Mouse (Mus musculus) MEL (cell line): ENCODE data around the gene Baiap2l2. TPM values are rescaled to one million over a fixed set of nuclear protein-coding genes. Genes with fewer than 3 reads are reported as not detected.
"Not testable (repeated sequence)": the region's sequence is repeated elsewhere in the genome, so short reads cannot be mapped to it uniquely, and the experiment has no call there.

Source experiments
- DNase-seq: peaks from one replicate; pipeline ENCODE4 v3.0.0; 2011; ENCODE audit warnings: low read depth, low spot score
- H3K27ac ChIP-seq: 2 replicates; pipeline ENCODE4 v1.5.1; 2012; ENCODE audit warnings: low read depth, mild to moderate bottlenecking, control low read depth, low read length, moderate library complexity; ENCODE audit not compliant: control insufficient read depth
- H3K27me3 ChIP-seq, 2 experiments: fragments of 150-350 bp in 1 of 2; sonication (generic) in 1 of 2; 2 replicates each; pipeline ENCODE4 v1.6.1; 2012; ENCODE audit warnings: low read length in 2 of 2, mild to moderate bottlenecking in 2 of 2, improper control_type of control experiment in 1 of 2, moderate library complexity in 1 of 2; ENCODE audit not compliant: insufficient read depth in 2 of 2, control insufficient read depth in 1 of 2
- H3K36me3 ChIP-seq, 2 experiments: 2 replicates each; pipeline ENCODE4 v1.6.1; 2012 to 2014; ENCODE audit warnings: low read length in 2 of 2, improper control_type of control experiment in 1 of 2, inconsistent platforms in 1 of 2, mild to moderate bottlenecking in 1 of 2; ENCODE audit not compliant: insufficient read depth in 2 of 2, control insufficient read depth in 1 of 2
- H3K4me1 ChIP-seq, 2 experiments: fragments of 150-350 bp in 1 of 2; sonication (generic) in 1 of 2; 2 replicates each; pipeline ENCODE4 v1.6.1; 2012; ENCODE audit warnings: low read length in 2 of 2, improper control_type of control experiment in 1 of 2, mild to moderate bottlenecking in 1 of 2; ENCODE audit not compliant: insufficient read depth in 2 of 2, control insufficient read depth in 1 of 2
- H3K4me3 ChIP-seq, 2 experiments: fragments of 150-350 bp in 1 of 2; sonication (generic) in 1 of 2; 2 replicates each; pipeline ENCODE4 v1.5.1; 2012; ENCODE audit warnings: low read depth in 2 of 2, low read length in 2 of 2, mild to moderate bottlenecking in 2 of 2, moderate library complexity in 2 of 2, control low read depth in 1 of 2, improper control_type of control experiment in 1 of 2; ENCODE audit not compliant: control insufficient read depth in 1 of 2, insufficient read depth in 1 of 2
- H3K79me2 ChIP-seq: 2 replicates; pipeline ENCODE4 v1.6.1; 2012; ENCODE audit warnings: mild to moderate bottlenecking, low read length, moderate library complexity; ENCODE audit not compliant: control insufficient read depth, poor library complexity, insufficient read depth
- H3K9ac ChIP-seq: 2 replicates; pipeline ENCODE4 v1.6.1; 2012; ENCODE audit warnings: low read depth, mild to moderate bottlenecking, control low read depth, low read length, moderate library complexity; ENCODE audit not compliant: control insufficient read depth, poor library complexity, severe bottlenecking
- H3K9me3 ChIP-seq: fragments of 150-350 bp; sonication (generic); replicated peaks from 2 replicates; pipeline ENCODE4 v1.6.1; 2012; ENCODE audit warnings: mild to moderate bottlenecking, low read length, improper control_type of control experiment, moderate library complexity; ENCODE audit not compliant: insufficient read depth
- CHD1 ChIP-seq: IDR thresholded peaks from 2 replicates; pipeline ENCODE4 v1.6.1; 2012; ENCODE audit warnings: low read depth, mild to moderate bottlenecking, inconsistent platforms, low read length, improper control_type of control experiment
- CTCF ChIP-seq, 3 experiments: IDR thresholded peaks in 2 of 3; conservative IDR thresholded peaks in 1 of 3; 2 replicates each; pipeline ENCODE4 v1.5.1; 2011 to 2012; ENCODE audit warnings: low read length in 3 of 3, low read depth in 2 of 3, mild to moderate bottlenecking in 2 of 3, improper control_type of control experiment in 1 of 3, inconsistent platforms in 1 of 3, mixed read lengths in 1 of 3, moderate library complexity in 1 of 3; ENCODE audit not compliant: control insufficient read depth in 1 of 3, insufficient read depth in 1 of 3, poor library complexity in 1 of 3, severe bottlenecking in 1 of 3
- E2F4 ChIP-seq: IDR thresholded peaks from 2 replicates; pipeline ENCODE4 v1.6.1; 2011; ENCODE audit warnings: low read depth, low read length, improper control_type of control experiment, borderline replicate concordance
- ELF1 ChIP-seq: IDR thresholded peaks from 2 replicates; pipeline ENCODE4 v1.6.1; 2014; ENCODE audit warnings: low read depth, mild to moderate bottlenecking, inconsistent platforms, low read length, improper control_type of control experiment, moderate library complexity
- ETS1 ChIP-seq: IDR thresholded peaks from 2 replicates; pipeline ENCODE4 v1.6.1; 2012; ENCODE audit warnings: low read depth, mild to moderate bottlenecking, inconsistent platforms, low read length, improper control_type of control experiment, moderate library complexity
- GABPA ChIP-seq: IDR thresholded peaks from 2 replicates; pipeline ENCODE4 v1.6.1; 2012; ENCODE audit warnings: low read depth, mild to moderate bottlenecking, inconsistent platforms, low read length, improper control_type of control experiment, moderate library complexity
- MAX ChIP-seq: IDR thresholded peaks from 2 replicates; pipeline ENCODE4 v1.6.1; 2011; ENCODE audit warnings: low read length, improper control_type of control experiment
- MAZ ChIP-seq: IDR thresholded peaks from 2 replicates; pipeline ENCODE4 v1.6.1; 2012; ENCODE audit warnings: low read depth, mild to moderate bottlenecking, inconsistent platforms, low read length, improper control_type of control experiment
- MXI1 ChIP-seq: IDR thresholded peaks from 2 replicates; pipeline ENCODE4 v1.6.1; 2011; ENCODE audit warnings: mild to moderate bottlenecking, low read depth, low read length, improper control_type of control experiment
- MYB ChIP-seq: IDR thresholded peaks from 2 replicates; pipeline ENCODE4 v1.6.1; 2011; ENCODE audit warnings: mild to moderate bottlenecking, low read depth, low read length, improper control_type of control experiment
- NELFE ChIP-seq: IDR thresholded peaks from 2 replicates; pipeline ENCODE4 v1.6.1; 2011; ENCODE audit warnings: low read depth, low read length, improper control_type of control experiment
- NRF1 ChIP-seq: IDR thresholded peaks from 2 replicates; pipeline ENCODE4 v1.6.1; 2014; ENCODE audit warnings: low read depth, mild to moderate bottlenecking, inconsistent platforms, low read length, improper control_type of control experiment, moderate library complexity; ENCODE audit not compliant: poor library complexity, insufficient read depth, severe bottlenecking
- POLR2A ChIP-seq, 2 experiments: IDR thresholded peaks; 2 replicates each; pipeline ENCODE4 v1.6.1; 2011 to 2012; ENCODE audit warnings: low read length in 2 of 2, mild to moderate bottlenecking in 2 of 2, control low read depth in 1 of 2, improper control_type of control experiment in 1 of 2, low read depth in 1 of 2, moderate library complexity in 1 of 2; ENCODE audit not compliant: control insufficient read depth in 1 of 2, insufficient read depth in 1 of 2, poor library complexity in 1 of 2
- POLR2AphosphoS2 ChIP-seq: IDR thresholded peaks from 2 replicates; pipeline ENCODE4 v1.6.1; 2011; ENCODE audit warnings: low read length, improper control_type of control experiment
- POLR2AphosphoS5 ChIP-seq: IDR thresholded peaks from 2 replicates; pipeline ENCODE4 v1.6.1; 2012; ENCODE audit warnings: low read depth, borderline replicate concordance, mild to moderate bottlenecking, inconsistent platforms, low read length, moderate library complexity, mixed read lengths
- RAD21 ChIP-seq: IDR thresholded peaks from 2 replicates; pipeline ENCODE4 v1.6.1; 2011; ENCODE audit warnings: mild to moderate bottlenecking, low read depth, low read length, improper control_type of control experiment
- RCOR1 ChIP-seq: IDR thresholded peaks from 2 replicates; pipeline ENCODE4 v1.6.1; 2012; ENCODE audit warnings: low read depth, mild to moderate bottlenecking, inconsistent platforms, low read length, improper control_type of control experiment
- SIN3A ChIP-seq: IDR thresholded peaks from 2 replicates; pipeline ENCODE4 v1.6.1; 2012; ENCODE audit warnings: low read length, improper control_type of control experiment, inconsistent platforms
- SMC3 ChIP-seq: IDR thresholded peaks from 2 replicates; pipeline ENCODE4 v1.6.1; 2011; ENCODE audit warnings: low read depth, low read length, improper control_type of control experiment
- TCF12 ChIP-seq: IDR thresholded peaks from 2 replicates; pipeline ENCODE4 v1.6.1; 2014; ENCODE audit warnings: low read depth, mild to moderate bottlenecking, inconsistent platforms, low read length, improper control_type of control experiment, moderate library complexity
- UBTF ChIP-seq: IDR thresholded peaks from 2 replicates; pipeline ENCODE4 v1.6.1; 2012; ENCODE audit warnings: low read depth, mild to moderate bottlenecking, inconsistent platforms, low read length, improper control_type of control experiment, moderate library complexity, borderline replicate concordance; ENCODE audit not compliant: insufficient read depth
- USF1 ChIP-seq: IDR thresholded peaks from 2 replicates; pipeline ENCODE4 v1.6.1; 2014; ENCODE audit warnings: low read depth, mild to moderate bottlenecking, inconsistent platforms, low read length, improper control_type of control experiment, moderate library complexity
- ZC3H11A ChIP-seq: IDR thresholded peaks from 2 replicates; pipeline ENCODE4 v1.6.1; 2012; ENCODE audit warnings: low read depth, mild to moderate bottlenecking, inconsistent platforms, low read length, improper control_type of control experiment
- ZMIZ1 ChIP-seq: IDR thresholded peaks from 2 replicates; pipeline ENCODE4 v1.6.1; 2012; ENCODE audit warnings: low read depth, mild to moderate bottlenecking, inconsistent platforms, low read length, improper control_type of control experiment, moderate library complexity
- ZNF384 ChIP-seq: IDR thresholded peaks from 2 replicates; pipeline ENCODE4 v1.6.1; 2012; ENCODE audit warnings: low read depth, mild to moderate bottlenecking, inconsistent platforms, low read length, improper control_type of control experiment
- polyA plus RNA-seq, 2 experiments: library from polyadenylated mRNA; stranded (reverse) in 1 of 2; unstranded in 1 of 2; fragments of >175 nt in 1 of 2; fragments of >200 nt in 1 of 2; gene quantifications; 2 replicates each; pipeline versions ENCODE4 v1.2.1 to v1.2.4; 2012; ENCODE audit warnings: low replicate concordance in 2 of 2, low read depth in 1 of 2; ENCODE audit not compliant: insufficient read length in 2 of 2, insufficient read depth in 1 of 2, missing spikeins in 1 of 2
- total RNA-seq: library from RNA; depleted of rRNA; stranded (reverse); fragments of 300-350 nt; gene quantifications from 2 replicates; pipeline ENCODE4 v1.2.3, GENCODE M21; 2012

Gene Baiap2l2
- total and polyA plus RNA-seq, 3 experiments: 0.60 to 1.1 TPM; not detected in 1

- peak; percentile 55; the same call in 1 of the 2 replicates for TF ChIP-seq E2F4
- no peak for TF ChIP-seq ZNF384
- TF ChIP-seq MXI1: 0 out of 2 replicates have a peak, but pooled peaks have one; percentile 25
- no peak for TF ChIP-seq GABPA
- TF ChIP-seq SIN3A: peak; percentile 56
- peak; percentile 69 for TF ChIP-seq NELFE
- TF ChIP-seq NRF1: peak; percentile 20; the same call in 1 of the 2 replicates
- TF ChIP-seq POLR2AphosphoS2: 0 out of 2 replicates have a peak, but pooled peaks have one; percentile 40
- no peak for TF ChIP-seq ZC3H11A
- no peak for TF ChIP-seq CTCF (IDR thresholded peaks at IDR 0.05 in 2 of 3, conservative IDR thresholded peaks at IDR 0.05 in 1 of 3; ENCODE audit: control insufficient read depth in 1 of 3, insufficient read depth in 1 of 3, low read depth in 2 of 3, low read length in 3 of 3, poor library complexity in 1 of 3, severe bottlenecking in 1 of 3)
- no peak for TF ChIP-seq RAD21
- TF ChIP-seq CHD1: no peak
These were observed 56.1 kb downstream of the Baiap2l2 start, which contains the start of the genes Pick1 and Gm49486 (continued) for GRCm38 (mm10) chr15:79229058-79229821.

DNA sequence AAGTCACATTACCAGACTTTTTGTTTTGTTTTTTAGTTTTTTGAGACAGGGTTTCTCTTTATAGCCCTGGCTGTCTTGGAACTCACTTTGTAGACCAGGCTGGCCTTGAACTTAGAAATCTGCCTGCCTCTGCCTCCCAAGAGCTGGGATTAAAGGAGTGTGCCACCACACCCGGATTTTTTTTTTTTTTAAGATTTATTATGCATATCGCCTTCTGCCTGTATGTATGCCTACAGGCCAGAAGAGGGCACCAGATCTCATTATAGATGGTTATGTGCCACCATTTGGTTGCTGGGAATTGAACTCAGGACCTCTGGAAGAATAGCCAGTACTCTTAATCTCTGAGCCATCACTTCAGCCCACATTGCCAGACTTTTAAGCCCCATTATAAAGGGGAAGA is 59.6 kb downstream of the Baiap2l2 start:
- not testable (repeated sequence) for H3K4me3 ChIP-seq, DNase-seq

GRCm38 (mm10) chr15:79224685-79225084 is 60.7 kb downstream of the Baiap2l2 start:
- Histone ChIP-seq H3K79me2 (no peaks in the 10 kb centered on the region; the same call in 1 of the 2 replicates), H3K9ac (no peak overlapping the region), H3K4me3 (no peak overlapping the region), H3K36me3 (no peaks in the 10 kb centered on the region; a peak in 1 of 4 replicates), H3K27ac (no peak overlapping the region), H3K4me1 (peaks cover 0 to 1% of the 10 kb centered on the region in 2 experiments; a peak in 1 of 4 replicates), H3K27me3 (no peaks in the 10 kb centered on the region), H3K9me3 (no peaks in the 10 kb centered on the region)
- DNase-seq: peak; percentile 85
- TF ChIP-seq POLR2AphosphoS5 (no peak), MAZ (no peak), RCOR1 (no peak), ELF1 (no peak), MYB (no peak), CTCF (IDR thresholded peaks at IDR 0.05 in 2 of 3, conservative IDR thresholded peaks at IDR 0.05 in 1 of 3; ENCODE audit: control insufficient read depth in 1 of 3, insufficient read depth in 1 of 3, low read depth in 2 of 3, low read length in 3 of 3, poor library complexity in 1 of 3, severe bottlenecking in 1 of 3) (peak; percentile 79 to 98 (median 90)), UBTF (no peak), NELFE (no peak), USF1 (no peak), SIN3A (no peak), TCF12 (no peak), NRF1 (no peak), POLR2A (IDR thresholded peaks at IDR 0.05; ENCODE audit: control insufficient read depth in 1 of 2, insufficient read depth in 1 of 2, low read depth in 1 of 2, low read length in 2 of 2, poor library complexity in 1 of 2) (no peak), CHD1 (no peak), ZMIZ1 (no peak), MAX (no peak), POLR2AphosphoS2 (no peak), MXI1 (no peak), ETS1 (no peak)

More for the DNA sequence above, 59.6 kb downstream of the Baiap2l2 start:
- H3K27me3 ChIP-seq, H3K9ac ChIP-seq, H3K4me1 ChIP-seq, H3K79me2 ChIP-seq, H3K9me3 ChIP-seq, H3K27ac ChIP-seq, H3K36me3 ChIP-seq: not testable (repeated sequence)
- peak; percentile 5 for TF ChIP-seq RAD21
- TF ChIP-seq ZNF384: peak; percentile 84
- TF ChIP-seq CTCF (IDR thresholded peaks at IDR 0.05 in 2 of 3, conservative IDR thresholded peaks at IDR 0.05 in 1 of 3; ENCODE audit: control insufficient read depth in 1 of 3, insufficient read depth in 1 of 3, low read depth in 2 of 3, low read length in 3 of 3, poor library complexity in 1 of 3, severe bottlenecking in 1 of 3): peak in 2 of 3 experiments; percentile 20 to 37; a peak in 3 of 6 replicates
- peak; percentile 8; the same call in 1 of the 2 replicates for TF ChIP-seq SMC3
